Mouse (Mus musculus) thymus, adult 2 months (tissue): Measurements from ENCODE around the gene Abcc6. TPM values are rescaled to one million over a fixed set of nuclear protein-coding genes. Genes with fewer than 3 reads are reported as not detected.

ENCODE experiments used
- DNase-seq: peaks from one replicate; pipeline ENCODE4 v3.0.0; 2021
- H3K27ac ChIP-seq: fragments of 200-500 bp; 2 replicates; pipeline ENCODE4 v1.5.1; 2012; ENCODE audit warnings: low read length, control low read depth; ENCODE audit not compliant: control insufficient read depth, insufficient read depth
- H3K27me3 ChIP-seq: fragments of 200-500 bp; 2 replicates; pipeline ENCODE4 v1.6.1; 2012; ENCODE audit warnings: mild to moderate bottlenecking, low read length, moderate library complexity, mixed read lengths; ENCODE audit not compliant: control insufficient read depth, insufficient read depth
- H3K36me3 ChIP-seq: fragments of 200-500 bp; 2 replicates; pipeline ENCODE4 v1.6.1; 2012; ENCODE audit warnings: mild to moderate bottlenecking, low read length, moderate library complexity; ENCODE audit not compliant: control insufficient read depth, insufficient read depth
- H3K4me1 ChIP-seq: fragments of 200-500 bp; replicated peaks from 2 replicates; pipeline ENCODE4 v1.6.1; 2012; ENCODE audit warnings: low read length; ENCODE audit not compliant: control insufficient read depth, insufficient read depth
- H3K4me3 ChIP-seq: fragments of 200-500 bp; 2 replicates; pipeline ENCODE4 v1.5.1; 2012; ENCODE audit warnings: mild to moderate bottlenecking, low read length, control low read depth, moderate library complexity; ENCODE audit not compliant: control insufficient read depth, insufficient read depth
- CTCF ChIP-seq: fragments of 200-500 bp; IDR thresholded peaks from 2 replicates; pipeline ENCODE4 v1.5.1; 2012; ENCODE audit warnings: mild to moderate bottlenecking, control low read depth, low read length, moderate library complexity, borderline replicate concordance; ENCODE audit not compliant: control insufficient read depth, poor library complexity, insufficient read depth; ENCODE audit errors: extremely low read depth
- POLR2A ChIP-seq: fragments of 200-500 bp; IDR thresholded peaks from 2 replicates; pipeline ENCODE4 v1.6.1; 2012; ENCODE audit warnings: mild to moderate bottlenecking, low read length, control low read depth, moderate library complexity; ENCODE audit not compliant: control insufficient read depth, poor library complexity, insufficient read depth; ENCODE audit errors: extremely low read depth
- WGBS: fragments of 180-500 bp; shearing (Covaris S2); methylation state at CpG from one replicate; pipeline ENCODE4 v1.1.7; 2018; 5-methylcytosine and 5-hydroxymethylcytosine counted together
- polyA plus RNA-seq: library from polyadenylated mRNA; depleted of rRNA; stranded (reverse); fragments of >200 nt; gene quantifications from 2 replicates; pipeline ENCODE4 v1.2.3, GENCODE M21; 2012

Abcc6 gene
- polyA plus RNA-seq, 1 experiment: 0.49 TPM

- no peaks in the 10 kb centered on the region for H3K27me3 ChIP-seq
- H3K27ac ChIP-seq: no peak overlapping the region
- TF ChIP-seq CTCF (no peak), POLR2A (no peak)
- peaks cover 2% of the 10 kb centered on the region; the same call in 1 of the 2 replicates for H3K4me1 ChIP-seq
- no peak for DNase-seq
- H3K4me3 ChIP-seq: no peak overlapping the region
- 95% methylated on average over 2 of the region's 2 CpGs for WGBS
- H3K36me3 ChIP-seq: peaks cover 24% of the 10 kb centered on the region
Observed at GRCm38 (mm10) chr7:46039873-46040272, 9.8 kb upstream of the Abcc6 start.

- no peak overlapping the region for H3K4me3 ChIP-seq
- H3K27me3 ChIP-seq: no peaks in the 10 kb centered on the region
- TF ChIP-seq CTCF (no peak), POLR2A (no peak)
- H3K4me1 ChIP-seq: peaks cover 10% of the 10 kb centered on the region
- 94% methylated on average over 6 of the region's 6 CpGs for WGBS
- no peak for DNase-seq
- H3K36me3 ChIP-seq: peaks cover 9% of the 10 kb centered on the region
- H3K27ac ChIP-seq: no peak overlapping the region
Observed at GRCm38 (mm10) chr7:46037433-46037832, 7.3 kb upstream of the Abcc6 start.

GRCm38 (mm10) chr7:46035468-46035867, 5.4 kb upstream of the Abcc6 start:
- no peak overlapping the region for H3K4me3 ChIP-seq
- peaks cover 10% of the 10 kb centered on the region for H3K4me1 ChIP-seq
- 80% methylated on average over 2 of the region's 2 CpGs for WGBS
- 0 out of 2 replicates have a peak, but pooled peaks cover 6% of the 10 kb centered on the region for H3K36me3 ChIP-seq
- H3K27me3 ChIP-seq: no peaks in the 10 kb centered on the region
- DNase-seq: no peak
- TF ChIP-seq CTCF (no peak), POLR2A (no peak)
- H3K27ac ChIP-seq: no peak overlapping the region

GRCm38 (mm10) chr7:46034991-46035390, 4.9 kb upstream of the Abcc6 start:
- H3K36me3 ChIP-seq: 0 out of 2 replicates have a peak, but pooled peaks cover 6% of the 10 kb centered on the region
- no peak for TF ChIP-seq CTCF
- TF ChIP-seq POLR2A: no peak
- WGBS: 79% methylated on average over 2 of the region's 2 CpGs
- DNase-seq: no peak
- no peaks in the 10 kb centered on the region for H3K27me3 ChIP-seq
- H3K4me1 ChIP-seq: peaks cover 10% of the 10 kb centered on the region
- no peak overlapping the region for H3K27ac ChIP-seq
- no peak overlapping the region for H3K4me3 ChIP-seq

GRCm38 (mm10) chr7:46033870-46034337, 3.8 kb upstream of the Abcc6 start:
- TF ChIP-seq POLR2A: no peak
- no peak for TF ChIP-seq CTCF
- Histone ChIP-seq H3K4me1 (peaks cover 10% of the 10 kb centered on the region), H3K4me3 (peak overlapping the region; percentile 84), H3K27me3 (no peaks in the 10 kb centered on the region), H3K36me3 (no peaks in the 10 kb centered on the region), H3K27ac (no peak overlapping the region)
- WGBS: under 1% methylated on average over 35 of the region's 35 CpGs
- no peak for DNase-seq

GRCm38 (mm10) chr7:46033109-46033869, 3.2 kb upstream of the Abcc6 start, which contains the start of gene Nomo1:
Gene Nomo1 (plus strand): TSS chr7:46033698.
- Histone ChIP-seq H3K27ac (no peak within 1 kb of the TSS), H3K4me3 (peak within 1 kb of the TSS; percentile 84), H3K36me3 (no peaks in the 10 kb centered on the region), H3K4me1 (peaks cover 10% of the 10 kb centered on the region), H3K27me3 (no peaks in the 10 kb centered on the region)
- peak; percentile 98 for DNase-seq
- TF ChIP-seq POLR2A: peak; percentile 83
- peak; percentile 93 for TF ChIP-seq CTCF
- WGBS: 6% methylated on average over 44 of the region's 44 CpGs
